Comparison of ENCODE assay signal across 8 mouse cellular contexts in the genomic region with DNA sequence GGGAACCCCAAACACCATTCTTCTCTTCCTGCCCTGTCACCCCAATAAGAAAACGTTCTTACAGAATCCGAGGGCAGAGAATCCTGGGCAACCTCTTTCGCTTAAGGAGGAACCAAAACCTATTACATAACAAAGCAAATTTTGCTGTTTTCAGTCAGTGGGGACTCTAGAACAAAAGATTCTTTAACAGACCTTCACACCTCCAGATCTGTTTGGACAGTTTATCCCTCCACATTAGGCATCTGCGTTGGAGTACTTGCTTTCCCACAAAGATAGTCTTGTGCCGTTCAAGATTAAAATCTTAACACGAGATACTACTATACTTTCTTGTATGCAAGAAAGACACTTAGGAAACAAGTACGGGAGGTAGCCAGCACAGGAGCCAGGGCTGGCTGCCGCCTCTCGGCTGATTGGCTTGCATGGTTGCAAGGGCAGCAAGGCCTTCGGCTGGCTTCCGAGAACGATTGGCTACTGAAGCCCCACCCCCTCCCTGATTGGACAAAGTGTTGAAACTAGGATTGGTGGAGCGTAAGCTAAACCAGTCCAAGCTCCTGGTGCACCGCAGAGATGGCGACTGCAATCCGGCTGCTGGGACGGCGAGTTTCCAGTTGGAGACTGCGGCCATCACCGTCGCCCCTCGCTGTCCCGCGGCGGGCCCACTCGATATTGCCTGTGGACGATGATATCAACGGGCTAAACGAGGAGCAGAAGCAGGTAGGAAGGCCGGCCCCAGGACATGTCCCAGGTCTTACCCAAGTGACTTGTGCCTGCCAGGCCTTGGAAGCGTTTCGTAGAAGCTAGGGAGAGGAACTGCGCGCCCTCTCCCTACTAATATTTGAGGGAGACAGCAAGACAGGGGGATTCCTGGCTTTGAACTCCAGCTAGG. TPM values are rescaled to one million over a fixed set of nuclear protein-coding genes. Genes with fewer than 3 reads are reported as not detected.
DNase-seq lines count a peak whose midpoint lies in the region; ATAC-seq lines count a peak whose summit lies in the region.

A gene (plus strand): TSS at position 501 of the 886 bp plus-strand sequence.

- H3K4me2 ChIP-seq in forebrain, embryonic 14.5 days (ENCODE audit: low read length) = peak within 1 kb of the TSS; percentile 76
- peak within 1 kb of the TSS; percentile 80 for H3K4me2 ChIP-seq in neural tube, embryonic 15.5 days

- peak; percentile 100 for ATAC-seq in forebrain, embryonic 14.5 days
- peak; percentile 100 for ATAC-seq in neural tube, embryonic 15.5 days (ENCODE audit: low FRiP score)

- H3K9ac ChIP-seq in forebrain, embryonic 14.5 days (ENCODE audit: low read length) = peak within 1 kb of the TSS; percentile 76
- peak within 1 kb of the TSS; percentile 66 for H3K9ac ChIP-seq in neural tube, embryonic 15.5 days (replicated peaks)

- H3K36me3 ChIP-seq in forebrain, embryonic 14.5 days (ENCODE audit: control insufficient read depth, insufficient read depth, low read length) = no peaks in the 10 kb centered on the region
- H3K36me3 ChIP-seq in neural tube, embryonic 15.5 days = 0 out of 2 replicates have a peak, but pooled peaks cover 3% of the 10 kb centered on the region

- WGBS in forebrain, embryonic 14.5 days = under 1% methylated on average over 34 of the region's 34 CpGs
- WGBS in neural tube, embryonic 15.5 days = 2% methylated on average over 34 of the region's 34 CpGs

- H3K4me1 ChIP-seq in forebrain, embryonic 14.5 days (ENCODE audit: control insufficient read depth, insufficient read depth, low read length) = peaks cover 4% of the 10 kb centered on the region
- peaks cover 21% of the 10 kb centered on the region for H3K4me1 ChIP-seq in neural tube, embryonic 15.5 days

- peak; percentile 95 for DNase-seq in ES-CJ7 (ENCODE audit: low read depth, low spot score)
- peak; percentile 89 for DNase-seq in cerebellum, adult 11 months
- DNase-seq in forebrain, embryonic 14.5 days (ENCODE audit: low spot score) = peak; percentile 98
- peak; percentile 86 to 89 for DNase-seq in heart, postnatal 14 days
- peak; percentile 93 for DNase-seq in layer of hippocampus, adult 11-12 months (ENCODE audit: low spot score)
- DNase-seq in lung, adult 18-20 months = peak; percentile 95 to 97
- DNase-seq in testis, postnatal 14 days (ENCODE audit: low spot score) = peak; percentile 91

- no peaks in the 10 kb centered on the region for H3K27me3 ChIP-seq in forebrain, embryonic 14.5 days (replicated peaks; ENCODE audit: control insufficient read depth, insufficient read depth, low read length)
- H3K27me3 ChIP-seq in neural tube, embryonic 15.5 days (replicated peaks) = no peaks in the 10 kb centered on the region

- peak within 1 kb of the TSS; percentile 44; the same call in 1 of the 2 replicates for H3K27ac ChIP-seq in forebrain, embryonic 14.5 days (ENCODE audit: low read depth, low read length)
- peak within 1 kb of the TSS; percentile 85 for H3K27ac ChIP-seq in neural tube, embryonic 15.5 days (replicated peaks)

- intact Hi-C loops in heart, postnatal 14 days (cut with DNase I) = no loop called here

- peak within 1 kb of the TSS; percentile 65 for H3K4me3 ChIP-seq in forebrain, embryonic 14.5 days (ENCODE audit: low read depth, low read length)
- peak within 1 kb of the TSS; percentile 72 for H3K4me3 ChIP-seq in neural tube, embryonic 15.5 days (replicated peaks)

- no peaks in the 10 kb centered on the region for H3K9me3 ChIP-seq in forebrain, embryonic 14.5 days (replicated peaks; ENCODE audit: control insufficient read depth, low read length)
- no peaks in the 10 kb centered on the region for H3K9me3 ChIP-seq in neural tube, embryonic 15.5 days (replicated peaks)

RNA-seq across cellular contexts. Expression of the gene that starts here (rescaled TPM):
- 39.6 and 45.1 TPM in 2 replicates for polyA plus RNA-seq in forebrain, embryonic 14.5 days (2014; fragmentation: Nextera tagmentation; extraction: Ambion mirVana)
- 100 to 1,000 TPM; 150 to 163 TPM for total RNA-seq in heart, postnatal 14 days (2021)
- 51.9 and 59.4 TPM in 2 replicates for polyA plus RNA-seq in neural tube, embryonic 15.5 days (2015; fragmentation: Nextera tagmentation; extraction: Ambion mirVana)

Comparison
In these comparisons a context has a peak if more than half of its experiments do, and no peak if none do; other contexts are left out.
1. Peak in every context shown above with its lines: DNase-seq, ATAC-seq, H3K4me3 ChIP-seq and H3K27ac ChIP-seq.